Mouse (Mus musculus) Patski (cell line): ENCODE results near the gene Brd3. TPM values are rescaled to one million over a fixed set of nuclear protein-coding genes. Genes with fewer than 3 reads are reported as not detected.
A peak's percentile ranks its signal among the peaks of the same experiment; 100 is the strongest.
"Not testable (repeated sequence)": the region's sequence is repeated elsewhere in the genome, so short reads cannot be mapped to it uniquely, and the experiment has no call there.

Source experiments
- ATAC-seq: fragments of 100-300 bp; one replicate; pipeline ENCODE4 v1.8.0; 2021
- CTCF ChIA-PET: fragments of 350-600 bp; sonication (Branson Sonifier 250); formaldehyde crosslinking; loops from one replicate; lab custom pipeline; 2022; ENCODE audit warnings: inconsistent platforms; lab: Charles Lee
- POLR2A ChIA-PET: fragments of 350-600 bp; sonication (Branson Sonifier 250); formaldehyde crosslinking; loops from one replicate; lab custom pipeline; 2022; ENCODE audit warnings: antibody characterized with exemption, inconsistent platforms; lab: Charles Lee
- DNase-seq: peaks from one replicate; pipeline ENCODE4 v3.0.0-alpha.2; 2011; ENCODE audit warnings: low read depth, low spot score
- H3K27me3 ChIP-seq: fragments of 371-371 bp; one replicate; pipeline ENCODE4 v1.5.1; 2021
- CTCF ChIP-seq: fragments of 100-300 bp; IDR thresholded peaks from one replicate; pipeline ENCODE4 v1.5.1; 2021
- in situ Hi-C: fragments of 300-500 bp; cut with MboI; formaldehyde crosslinking; loops from 3 replicates; pipeline ENCODE4 v1.11.1; 2018; ENCODE audit warnings: low pct_unique_long_range_greater_than_20kb, mixed read lengths
- polyA plus RNA-seq: library from polyadenylated mRNA; unstranded; gene quantifications from one replicate; pipeline ENCODE4 v1.2.3, GENCODE M21; 2021

The Brd3 gene
- polyA plus RNA-seq: 30.0 TPM

- CTCF ChIA-PET: interaction anchor here (1.3 to 2.3 kb wide), 2 partner anchors 44 to 79 kb away, joined by 4 to 9 read pairs; no protein-coding TSS in a partner anchor
- in situ Hi-C loops: no loop called here
Measured at GRCm38 (mm10) chr2:27507562-27507961, at the start of gene Brd3. Gene Brd3 (minus strand): TSS chr2:27507662.

GRCm38 (mm10) chr2:27556921-27557320 is 49.5 kb upstream of the Brd3 start:
- in situ Hi-C loops: loop anchor here (10.0 kb wide), 3 partner anchors 48 to 348 kb away; partner anchors contain the start of gene Rxra
- ATAC-seq (no peak), DNase-seq (no peak)
- TF ChIP-seq CTCF: no peak
- CTCF ChIA-PET: no interaction called here
- POLR2A ChIA-PET: no interaction called here
- no peaks in the 10 kb centered on the region for H3K27me3 ChIP-seq

More at GRCm38 (mm10) chr2:27507562-27507961, at the start of gene Brd3:
- ATAC-seq (no peak), DNase-seq (no peak)
- no peak for TF ChIP-seq CTCF
- POLR2A ChIA-PET: no interaction called here
- H3K27me3 ChIP-seq: no peaks in the 10 kb centered on the region

GRCm38 (mm10) chr2:27554308-27554707 is 46.8 kb upstream of the Brd3 start:
- in situ Hi-C loops: loop anchor here (5.0 to 10.0 kb wide), 5 partner anchors 50 to 428 kb away; partner anchors contain the start of gene Rxra
- no peak for DNase-seq
- no peak for TF ChIP-seq CTCF
- ChIA-PET CTCF (interaction anchor here (2.2 to 3.5 kb wide), 3 partner anchors 34 to 213 kb away, joined by 6 to 39 read pairs (median 19); no protein-coding TSS in a partner anchor), POLR2A (no interaction called here)
- no peak for ATAC-seq
- no peaks in the 10 kb centered on the region for H3K27me3 ChIP-seq

- POLR2A ChIA-PET: interaction anchor here (0.6 kb wide), 2 partner anchors 368 to 655 kb away, joined by 3 to 4 read pairs; no protein-coding TSS in a partner anchor
- DNase-seq (no peak), ATAC-seq (no peak)
- CTCF ChIA-PET: interaction anchor here (0.8 to 3.5 kb wide), 10 partner anchors 10 to 347 kb away, joined by 3 to 39 read pairs (median 4); no protein-coding TSS in a partner anchor
- H3K27me3 ChIP-seq: no peaks in the 10 kb centered on the region
- in situ Hi-C loops: loop anchor here (5.0 to 10.0 kb wide), 5 partner anchors 52 to 430 kb away; partner anchors contain the start of gene Rxra
- TF ChIP-seq CTCF: peak; percentile 96
Measured at GRCm38 (mm10) chr2:27552620-27553287, 45.3 kb upstream of the Brd3 start.

- no peak for ATAC-seq
- CTCF ChIA-PET: no interaction called here
- TF ChIP-seq CTCF: no peak
- H3K27me3 ChIP-seq: no peaks in the 10 kb centered on the region
- in situ Hi-C loops: no loop called here
- DNase-seq: no peak
- POLR2A ChIA-PET: no interaction called here
Measured at GRCm38 (mm10) chr2:27548664-27549369, 41.4 kb upstream of the Brd3 start.

GRCm38 (mm10) chr2:27547986-27548385 is 40.5 kb upstream of the Brd3 start:
- CTCF ChIA-PET: no interaction called here
- POLR2A ChIA-PET: no interaction called here
- in situ Hi-C loops: no loop called here

GRCm38 (mm10) chr2:27547326-27547725 is 39.9 kb upstream of the Brd3 start:
- POLR2A ChIA-PET: no interaction called here
- no peaks in the 10 kb centered on the region for H3K27me3 ChIP-seq
- CTCF ChIA-PET: no interaction called here
- no peak for ATAC-seq
- in situ Hi-C loops: no loop called here
- DNase-seq: no peak
- no peak for TF ChIP-seq CTCF

More at GRCm38 (mm10) chr2:27547986-27548385, 40.5 kb upstream of the Brd3 start:
- TF ChIP-seq CTCF: no peak
- DNase-seq (no peak), ATAC-seq (no peak)
- H3K27me3 ChIP-seq: no peaks in the 10 kb centered on the region

GRCm38 (mm10) chr2:27546041-27546440 is 38.6 kb upstream of the Brd3 start:
- DNase-seq, in situ Hi-C loops, H3K27me3 ChIP-seq, ATAC-seq, POLR2A ChIA-PET, CTCF ChIA-PET: not testable (repeated sequence)

- H3K27me3 ChIP-seq, POLR2A ChIA-PET, DNase-seq, in situ Hi-C loops, CTCF ChIA-PET, ATAC-seq: not testable (repeated sequence)
Measured at GRCm38 (mm10) chr2:27545517-27545916, 38.1 kb upstream of the Brd3 start.

GRCm38 (mm10) chr2:27544613-27545012 is 37.2 kb upstream of the Brd3 start:
- in situ Hi-C loops: no loop called here
- ChIA-PET CTCF (no interaction called here), POLR2A (no interaction called here)
- DNase-seq (no peak), ATAC-seq (no peak)
- H3K27me3 ChIP-seq: no peaks in the 10 kb centered on the region
- TF ChIP-seq CTCF: no peak
